In genomic region chr4:109433641-109434040, GRCm38 (mm10) we compare ENCODE assay signal across 10 mouse cellular contexts. TPM values are rescaled to one million over a fixed set of nuclear protein-coding genes. Genes with fewer than 3 reads are reported as not detected.
DNase-seq lines count a peak whose midpoint lies in the region; ATAC-seq and TF ChIP-seq lines count a peak whose summit lies in the region.
"Had no signal": no experiment of that assay in that cellular context is flagged by ENCODE, and none has a peak within 500 bp of the region (broad histone marks: within the 10 kb centered on the region; RNA-seq: fewer than 3 reads in every experiment).

No protein-coding gene starts in this region.

- no peaks in the 10 kb centered on the region for H3K36me3 ChIP-seq in C2C12 (ENCODE audit: control insufficient read depth, insufficient read depth)
- H3K36me3 ChIP-seq in liver, embryonic 13.5 days, result peaks cover 5% of the 10 kb centered on the region

- no peak for ATAC-seq in liver, embryonic 13.5 days (ENCODE audit: low read depth)

- H3K27ac ChIP-seq in liver, embryonic 13.5 days, result peak overlapping the region; percentile 19; the same call in 1 of the 2 replicates

- no peak overlapping the region for H3K4me3 ChIP-seq in C2C12 (ENCODE audit: insufficient read depth, poor library complexity, severe bottlenecking)
- no peak overlapping the region for H3K4me3 ChIP-seq in liver, embryonic 13.5 days (replicated peaks)

- no peak overlapping the region for H3ac ChIP-seq in C2C12 (ENCODE audit: control insufficient read depth, insufficient read length, low read depth)

- no peaks in the 10 kb centered on the region for H3K9me3 ChIP-seq in liver, embryonic 13.5 days (replicated peaks)

- no peaks in the 10 kb centered on the region for H3K79me2 ChIP-seq in C2C12 (ENCODE audit: control insufficient read depth, insufficient read depth)

- 72% methylated on average over 6 of the region's 6 CpGs for WGBS in liver, embryonic 13.5 days (ENCODE audit: insufficient replicate concordance)

- intact Hi-C loops in gastrocnemius, postnatal 14 days (cut with DNase I; ENCODE audit: low total_unique reads), result no loop called here
- intact Hi-C loops in left cerebral cortex, postnatal 10 days (cut with DNase I), result no loop called here

- peaks cover 49% of the 10 kb centered on the region for H3K4me1 ChIP-seq in liver, embryonic 13.5 days (replicated peaks)

- no peak overlapping the region for H3K4me2 ChIP-seq in liver, embryonic 13.5 days

- no peaks in the 10 kb centered on the region for H3K79me3 ChIP-seq in C2C12 (ENCODE audit: low read depth)

- peak; percentile 39 to 40 for DNase-seq in cerebellum, postnatal 10 days
- no peak for DNase-seq in cerebellum, adult 9-10 months
- DNase-seq in gastrocnemius, postnatal 14 days, result peak; percentile 52
- DNase-seq in liver, embryonic 13.5 days, result no peak
- DNase-seq in layer of hippocampus, adult 11-12 months (ENCODE audit: low spot score), result no peak
- no peak for DNase-seq in left cerebral cortex, postnatal 10 days (ENCODE audit: extremely low spot score in 1 of 2, low spot score in 2 of 2)
- DNase-seq in urinary bladder, postnatal 25 days (ENCODE audit: low spot score), result no peak
- DNase-seq: midbrain, embryonic 14.5 days had no signal

- H3K9ac ChIP-seq in liver, embryonic 13.5 days, result no peak overlapping the region

- no peak for TF ChIP-seq CTCF in C2C12 (IDR thresholded peaks at IDR 0.05; ENCODE audit: control insufficient read depth, insufficient read depth, insufficient read length)

- no peaks in the 10 kb centered on the region for H3K27me3 ChIP-seq in C2C12 (ENCODE audit: control insufficient read depth, insufficient read depth, insufficient read length)
- no peaks in the 10 kb centered on the region for H3K27me3 ChIP-seq in liver, embryonic 13.5 days
- H3K27me3 ChIP-seq: CH12.LX had no signal

TF ChIP-seq in C2C12, 6 proteins besides CTCF, POLR2A, EP300 and RAD21:
- TF ChIP-seq MYOD1 (IDR thresholded peaks at IDR 0.05; ENCODE audit: control insufficient read depth, insufficient read length, low read depth) (peak; percentile 90), FOSL1 (IDR thresholded peaks at IDR 0.05; ENCODE audit: insufficient read depth, low read length, poor library complexity, severe bottlenecking) (peak; percentile 58), USF1 (IDR thresholded peaks at IDR 0.05; ENCODE audit: low read depth) (no peak)

RNA-seq across cellular contexts. Expression of gene Ttc39a, which starts 27.2 kb away (rescaled TPM):
- polyA plus RNA-seq in C2C12 (2012; fragmentation: generic; extraction: Trizol), result 0.42 TPM
- total RNA-seq in gastrocnemius, postnatal 14 days (2021), result under 1 TPM; 0.25 to 0.44 TPM
- polyA plus RNA-seq in liver, embryonic 13.5 days (2015; fragmentation: Nextera tagmentation; extraction: Ambion mirVana), result 14.2 and 14.7 TPM in 2 replicates
- total RNA-seq in left cerebral cortex, postnatal 10 days (2021), result 1 to 10 TPM; 1.2 TPM

RNA-seq across cellular contexts. Expression of gene Rnf11, which starts 50.9 kb away (rescaled TPM):
- polyA plus RNA-seq in C2C12 (2012; fragmentation: generic; extraction: Trizol), result 26.9 TPM
- 10 to 100 TPM; 84.3 to 86.8 TPM for total RNA-seq in gastrocnemius, postnatal 14 days (2021)
- 30.5 and 31.1 TPM in 2 replicates for polyA plus RNA-seq in liver, embryonic 13.5 days (2015; fragmentation: Nextera tagmentation; extraction: Ambion mirVana)
- total RNA-seq in left cerebral cortex, postnatal 10 days (2021), result 100 to 1,000 TPM; 188 to 189 TPM

Comparison
In these comparisons a context has a peak if more than half of its experiments do, and no peak if none do; other contexts are left out.
1. DNase-seq: peak in cerebellum, postnatal 10 days (2 of 2) and gastrocnemius, postnatal 14 days (single experiment); none in cerebellum, adult 9-10 months (single experiment), liver, embryonic 13.5 days (single experiment), layer of hippocampus, adult 11-12 months (single experiment), left cerebral cortex, postnatal 10 days (0 of 2) and urinary bladder, postnatal 25 days (single experiment).